Mouse (Mus musculus) liver, adult 2 months (tissue): ENCODE data around the gene Siah1b. TPM values are rescaled to one million over a fixed set of nuclear protein-coding genes. Genes with fewer than 3 reads are reported as not detected.

Source experiments
- DNase-seq: peaks from one replicate; pipeline ENCODE4 v3.0.0-alpha.2; 2011; ENCODE audit warnings: low read depth, low spot score; ENCODE audit errors: extremely low read depth
- H3K27ac ChIP-seq: fragments of 200-500 bp; replicated peaks from 2 replicates; pipeline ENCODE4 v1.5.1; 2012; ENCODE audit warnings: low read depth, mild to moderate bottlenecking, control low read depth, inconsistent platforms, low read length; ENCODE audit not compliant: insufficient read depth
- H3K27me3 ChIP-seq: fragments of 200-500 bp; 2 replicates; pipeline ENCODE4 v1.6.1; 2012; ENCODE audit warnings: mild to moderate bottlenecking, moderate library complexity, low read length, inconsistent platforms; ENCODE audit not compliant: control insufficient read depth, insufficient read depth
- H3K36me3 ChIP-seq: fragments of 200-500 bp; 2 replicates; pipeline ENCODE4 v1.6.1; 2012; ENCODE audit warnings: low read length, inconsistent platforms; ENCODE audit not compliant: control insufficient read depth, insufficient read depth
- H3K4me1 ChIP-seq: fragments of 200-500 bp; 2 replicates; pipeline ENCODE4 v1.6.1; 2011; ENCODE audit warnings: low read length; ENCODE audit not compliant: control insufficient read depth, insufficient read depth
- H3K4me3 ChIP-seq: fragments of 200-500 bp; 2 replicates; pipeline ENCODE4 v1.5.1; 2011; ENCODE audit warnings: low read depth, mild to moderate bottlenecking, control low read depth, low read length, moderate library complexity; ENCODE audit not compliant: insufficient read depth
- H3K79me2 ChIP-seq: fragments of 200-500 bp; 2 replicates; pipeline ENCODE4 v1.6.1; 2012; ENCODE audit warnings: inconsistent platforms, mild to moderate bottlenecking, low read length, moderate library complexity; ENCODE audit not compliant: control insufficient read depth, insufficient read depth
- H3K9ac ChIP-seq: fragments of 200-500 bp; 2 replicates; pipeline ENCODE4 v1.6.1; 2012; ENCODE audit warnings: low read depth, mild to moderate bottlenecking, control low read depth, inconsistent platforms, low read length
- CTCF ChIP-seq: fragments of 200-500 bp; IDR thresholded peaks from 2 replicates; pipeline ENCODE4 v1.5.1; 2011; ENCODE audit warnings: low read depth, low read length, control low read depth
- POLR2A ChIP-seq: fragments of 200-500 bp; IDR thresholded peaks from 2 replicates; pipeline ENCODE4 v1.6.1; 2011; ENCODE audit warnings: low read length, control low read depth; ENCODE audit not compliant: insufficient read depth; ENCODE audit errors: extremely low read depth
- WGBS: fragments of 180-500 bp; shearing (Covaris S2); methylation state at CpG from one replicate; pipeline ENCODE4 v1.1.7; 2018; 5-methylcytosine and 5-hydroxymethylcytosine counted together
- polyA plus RNA-seq: library from polyadenylated mRNA; depleted of rRNA; stranded (reverse); fragments of >200 nt; gene quantifications from 2 replicates; pipeline ENCODE4 v1.2.3, GENCODE M21; 2012
- total RNA-seq: library from RNA; depleted of rRNA; stranded (reverse); fragments of >200 nt; gene quantifications from 2 replicates; pipeline ENCODE4 v1.2.3, GENCODE M21; 2014

Siah1b gene
- total and polyA plus RNA-seq, 2 experiments, result 0.83 to 2.0 TPM

- H3K79me2 ChIP-seq, result no peaks in the 10 kb centered on the region
- TF ChIP-seq CTCF (no peak), POLR2A (no peak)
- 79% methylated on average over 9 of the region's 9 CpGs for WGBS
- DNase-seq, result no peak
- H3K27me3 ChIP-seq, result no peaks in the 10 kb centered on the region
- H3K27ac ChIP-seq, result no peak overlapping the region
- H3K4me3 ChIP-seq, result no peak overlapping the region
- H3K36me3 ChIP-seq, result no peaks in the 10 kb centered on the region
- H3K9ac ChIP-seq, result no peak overlapping the region
- no peaks in the 10 kb centered on the region for H3K4me1 ChIP-seq
Observed at GRCm38 (mm10) chrX:164082030-164082429, 5.7 kb upstream of the Siah1b start.

- H3K9ac ChIP-seq, result no peak overlapping the region
- 86% methylated on average over 4 of the region's 4 CpGs for WGBS
Observed at GRCm38 (mm10) chrX:164068968-164069367, 7.3 kb downstream of the Siah1b start.

GRCm38 (mm10) chrX:164066185-164066584 lies 10.1 kb downstream of the Siah1b start:
- no peaks in the 10 kb centered on the region for H3K79me2 ChIP-seq
- no peak for TF ChIP-seq POLR2A
- TF ChIP-seq CTCF, result peak; percentile 55; the same call in 1 of the 2 replicates
- 0% methylated on average over 2 of the region's 2 CpGs for WGBS
- no peaks in the 10 kb centered on the region for H3K4me1 ChIP-seq
- no peak overlapping the region for H3K4me3 ChIP-seq
- H3K36me3 ChIP-seq, result no peaks in the 10 kb centered on the region
- DNase-seq, result peak; percentile 65
- no peak overlapping the region for H3K27ac ChIP-seq
- no peak overlapping the region for H3K9ac ChIP-seq
- H3K27me3 ChIP-seq, result no peaks in the 10 kb centered on the region

More at GRCm38 (mm10) chrX:164068968-164069367, 7.3 kb downstream of the Siah1b start:
- H3K4me3 ChIP-seq, result no peak overlapping the region
- no peaks in the 10 kb centered on the region for H3K4me1 ChIP-seq
- H3K36me3 ChIP-seq, result no peaks in the 10 kb centered on the region; the same call in 1 of the 2 replicates
- H3K27ac ChIP-seq, result no peak overlapping the region
- TF ChIP-seq CTCF (no peak), POLR2A (no peak)
- DNase-seq, result no peak
- H3K79me2 ChIP-seq, result no peaks in the 10 kb centered on the region
- H3K27me3 ChIP-seq, result no peaks in the 10 kb centered on the region

- 77% methylated on average over 4 of the region's 4 CpGs for WGBS
Observed at GRCm38 (mm10) chrX:164059070-164059469, 17.2 kb downstream of the Siah1b start.

GRCm38 (mm10) chrX:164058523-164058922 lies 17.8 kb downstream of the Siah1b start:
- no peak for DNase-seq
- TF ChIP-seq POLR2A, result no peak
- TF ChIP-seq CTCF, result no peak
- H3K79me2 ChIP-seq, result no peaks in the 10 kb centered on the region
- no peak overlapping the region for H3K27ac ChIP-seq
- H3K9ac ChIP-seq, result no peak overlapping the region
- H3K27me3 ChIP-seq, result no peaks in the 10 kb centered on the region
- no peaks in the 10 kb centered on the region for H3K36me3 ChIP-seq
- H3K4me3 ChIP-seq, result no peak overlapping the region
- H3K4me1 ChIP-seq, result no peaks in the 10 kb centered on the region
- 88% methylated on average over 3 of the region's 3 CpGs for WGBS

More at GRCm38 (mm10) chrX:164059070-164059469, 17.2 kb downstream of the Siah1b start:
- no peaks in the 10 kb centered on the region for H3K4me1 ChIP-seq
- no peak overlapping the region for H3K27ac ChIP-seq
- H3K4me3 ChIP-seq, result no peak overlapping the region
- no peak for DNase-seq
- H3K79me2 ChIP-seq, result no peaks in the 10 kb centered on the region
- TF ChIP-seq CTCF (no peak), POLR2A (no peak)
- H3K36me3 ChIP-seq, result no peaks in the 10 kb centered on the region
- H3K27me3 ChIP-seq, result no peaks in the 10 kb centered on the region
- no peak overlapping the region for H3K9ac ChIP-seq

- H3K9ac ChIP-seq, result no peak overlapping the region
- no peaks in the 10 kb centered on the region for H3K79me2 ChIP-seq
- WGBS, result 73% methylated on average over 4 of the region's 4 CpGs
- no peak overlapping the region for H3K4me3 ChIP-seq
- H3K4me1 ChIP-seq, result no peaks in the 10 kb centered on the region
- TF ChIP-seq POLR2A (no peak), CTCF (no peak)
- no peak overlapping the region for H3K27ac ChIP-seq
- no peak for DNase-seq
- no peaks in the 10 kb centered on the region for H3K36me3 ChIP-seq
- no peaks in the 10 kb centered on the region for H3K27me3 ChIP-seq
Observed at GRCm38 (mm10) chrX:164055726-164056125, 20.6 kb downstream of the Siah1b start.
